Mouse (Mus musculus) mouse trophoblast stem cell (cell line): ENCODE measurements at regions not wholly inside any gene's neighbourhood (a gene's known extent, or its start where the extent isn't known, plus 50 kb on each side); places are given as distances from the start of the nearest gene placed in this dataset.

Source experiments
- in situ Hi-C, 2 experiments: fragments of 300-500 bp; cut with MseI, MboI; formaldehyde crosslinking; loops; 2 replicates in 1 of 2; 3 replicates in 1 of 2; pipeline ENCODE4 v1.15.1; 2025

- in situ Hi-C loops, result no loop called here
These were observed 56.2 kb downstream of the Gm26897 start for GRCm38 (mm10) chr5:111789904-111790303.

- in situ Hi-C loops, result no loop called here
These were observed 56.8 kb downstream of the Gm26897 start for GRCm38 (mm10) chr5:111790527-111790926.

- in situ Hi-C loops, result no loop called here
These were observed 57.4 kb downstream of the Gm26897 start for GRCm38 (mm10) chr5:111791089-111791561.

GRCm38 (mm10) chr5:111792746-111793145 lies 59.0 kb downstream of the Gm26897 start:
- in situ Hi-C loops, result no loop called here

- in situ Hi-C loops, result no loop called here
These were observed 59.5 kb downstream of the Gm26897 start for GRCm38 (mm10) chr5:111793178-111793577.

GRCm38 (mm10) chr5:111796889-111797288 lies 63.2 kb downstream of the Gm26897 start:
- in situ Hi-C loops, result no loop called here

GRCm38 (mm10) chr5:111799700-111800311 lies 66.1 kb downstream of the Gm26897 start:
- in situ Hi-C loops, result no loop called here

- in situ Hi-C loops, result no loop called here
These were observed 66.8 kb downstream of the Gm26897 start for GRCm38 (mm10) chr5:111800511-111800910.

GRCm38 (mm10) chr5:111801051-111801450 lies 67.3 kb downstream of the Gm26897 start:
- in situ Hi-C loops, result no loop called here

- in situ Hi-C loops, result no loop called here
These were observed 70.8 kb downstream of the Gm26897 start for GRCm38 (mm10) chr5:111804542-111804941.

GRCm38 (mm10) chr5:111805150-111805549 lies 71.4 kb downstream of the Gm26897 start:
- in situ Hi-C loops, result no loop called here

- in situ Hi-C loops, result no loop called here
These were observed 72.1 kb downstream of the Gm26897 start for GRCm38 (mm10) chr5:111805761-111806191.

GRCm38 (mm10) chr5:111810079-111810808 lies 76.5 kb downstream of the Gm26897 start:
- in situ Hi-C loops, result no loop called here

GRCm38 (mm10) chr5:111812581-111812980 lies 78.9 kb downstream of the Gm26897 start:
- in situ Hi-C loops, result no loop called here

GRCm38 (mm10) chr5:111813090-111813753 lies 79.5 kb downstream of the Gm26897 start:
- in situ Hi-C loops, result no loop called here

GRCm38 (mm10) chr5:111814893-111815760 lies 81.4 kb downstream of the Gm26897 start:
- in situ Hi-C loops, result no loop called here

GRCm38 (mm10) chr5:111820963-111821362 lies 87.2 kb downstream of the Gm26897 start:
- in situ Hi-C loops, result no loop called here

GRCm38 (mm10) chr5:111822882-111823281 lies 89.2 kb downstream of the Gm26897 start:
- in situ Hi-C loops, result no loop called here

- in situ Hi-C loops, result no loop called here
These were observed 89.7 kb downstream of the Gm26897 start for GRCm38 (mm10) chr5:111823420-111823819.

GRCm38 (mm10) chr5:111823842-111824241 lies 90.1 kb downstream of the Gm26897 start:
- in situ Hi-C loops, result no loop called here

GRCm38 (mm10) chr5:111824600-111825130 lies 90.9 kb downstream of the Gm26897 start:
- in situ Hi-C loops, result no loop called here
